Mouse (Mus musculus): Measurements from ENCODE around the gene Plekhm3.

Plekhm3 gene

GRCm38 (mm10) chr1:64927437-64928274, 29.0 kb downstream of the Plekhm3 start:
- DNase-seq: no peak

- DNase-seq: no peak
Measured at GRCm38 (mm10) chr1:64925594-64925993, 31.0 kb downstream of the Plekhm3 start.

- no peak for DNase-seq
Measured at GRCm38 (mm10) chr1:64924283-64924682, 32.3 kb downstream of the Plekhm3 start.

GRCm38 (mm10) chr1:64918810-64919528, 37.7 kb downstream of the Plekhm3 start:
- DNase-seq: peak; percentile 30 to 57

- no peak for DNase-seq
Measured at GRCm38 (mm10) chr1:64917966-64918365, 38.7 kb downstream of the Plekhm3 start.

GRCm38 (mm10) chr1:64916884-64917507, 39.6 kb downstream of the Plekhm3 start:
- no peak for DNase-seq

GRCm38 (mm10) chr1:64914356-64914755, 42.3 kb downstream of the Plekhm3 start:
- DNase-seq: no peak

- no peak for DNase-seq
Measured at GRCm38 (mm10) chr1:64907740-64908139, 48.9 kb downstream of the Plekhm3 start.

- no peak for DNase-seq
Measured at GRCm38 (mm10) chr1:64906226-64906625, 50.4 kb downstream of the Plekhm3 start.

- DNase-seq: no peak
Measured at GRCm38 (mm10) chr1:64903415-64903814, 53.2 kb downstream of the Plekhm3 start.

- no peak for DNase-seq
Measured at GRCm38 (mm10) chr1:64902804-64903203, 53.8 kb downstream of the Plekhm3 start.

GRCm38 (mm10) chr1:64899763-64900162, 56.9 kb downstream of the Plekhm3 start:
- no peak for DNase-seq

GRCm38 (mm10) chr1:64897485-64897884, 59.1 kb downstream of the Plekhm3 start:
- no peak for DNase-seq

- no peak for DNase-seq
Measured at GRCm38 (mm10) chr1:64893806-64894205, 62.8 kb downstream of the Plekhm3 start.

- DNase-seq: no peak
Measured at GRCm38 (mm10) chr1:64891332-64891731, 65.3 kb downstream of the Plekhm3 start.

- no peak for DNase-seq
Measured at GRCm38 (mm10) chr1:64887502-64888203, 69.0 kb downstream of the Plekhm3 start.

GRCm38 (mm10) chr1:64886718-64887117, 69.9 kb downstream of the Plekhm3 start:
- DNase-seq: no peak

- DNase-seq: peak in 1 of 2 experiments; percentile 12
Measured at GRCm38 (mm10) chr1:64885328-64885727, 71.3 kb downstream of the Plekhm3 start.

- no peak for DNase-seq
Measured at GRCm38 (mm10) chr1:64884007-64884406, 72.6 kb downstream of the Plekhm3 start.

- no peak for DNase-seq
Measured at GRCm38 (mm10) chr1:64880613-64881012, 76.0 kb downstream of the Plekhm3 start.

- DNase-seq: no peak
Measured at GRCm38 (mm10) chr1:64878795-64879240, 77.8 kb downstream of the Plekhm3 start.

GRCm38 (mm10) chr1:64876276-64876675, 80.3 kb downstream of the Plekhm3 start:
- no peak for DNase-seq

GRCm38 (mm10) chr1:64875712-64876111, 80.9 kb downstream of the Plekhm3 start:
- DNase-seq: no peak
